Mouse (Mus musculus) lung, embryonic 15.5 days (tissue): Measurements from ENCODE around the gene Sh3bgrl2. TPM values are rescaled to one million over a fixed set of nuclear protein-coding genes. Genes with fewer than 3 reads are reported as not detected.
A peak's percentile ranks its signal among the peaks of the same experiment; 100 is the strongest.

Experiments used
- ATAC-seq: fragments of 200-750 bp; cut with Nextera tagmentation; 2 replicates; pipeline ENCODE4 v1.8.0; 2017; ENCODE audit warnings: moderate number of reproducible peaks, borderline replicate concordance; ENCODE audit not compliant: low FRiP score, low TSS enrichment; ENCODE audit errors: extremely low read depth
- H3K27ac ChIP-seq: fragments of 300-500 bp; sonication (generic); 2 replicates; pipeline ENCODE4 v1.5.1; 2015; ENCODE audit warnings: moderate library complexity, mild to moderate bottlenecking, inconsistent platforms
- H3K27me3 ChIP-seq: fragments of 300-500 bp; sonication (generic); 2 replicates; pipeline ENCODE4 v1.6.1; 2015; ENCODE audit warnings: inconsistent platforms
- H3K36me3 ChIP-seq: fragments of 300-500 bp; sonication (generic); 2 replicates; pipeline ENCODE4 v1.6.1; 2015; ENCODE audit warnings: inconsistent platforms
- H3K4me1 ChIP-seq: fragments of 300-500 bp; sonication (generic); 2 replicates; pipeline ENCODE4 v1.6.1; 2015; ENCODE audit warnings: inconsistent platforms
- H3K4me2 ChIP-seq: fragments of 300-500 bp; sonication (generic); 2 replicates; pipeline ENCODE4 v1.6.1; 2015; ENCODE audit warnings: inconsistent platforms, mild to moderate bottlenecking, moderate library complexity
- H3K4me3 ChIP-seq: fragments of 300-500 bp; sonication (generic); 2 replicates; pipeline ENCODE4 v1.5.1; 2015; ENCODE audit warnings: mild to moderate bottlenecking, inconsistent platforms
- H3K9ac ChIP-seq: fragments of 300-500 bp; sonication (generic); 2 replicates; pipeline ENCODE4 v1.6.1; 2015; ENCODE audit warnings: inconsistent platforms
- H3K9me3 ChIP-seq: fragments of 300-500 bp; sonication (generic); 2 replicates; pipeline ENCODE4 v1.6.1; 2016; ENCODE audit warnings: inconsistent platforms
- WGBS: fragments of 180-500 bp; shearing (Covaris S2); methylation state at CpG from one replicate; pipeline ENCODE4 v1.1.7; 2015; 5-methylcytosine and 5-hydroxymethylcytosine counted together
- polyA plus RNA-seq: library from polyadenylated mRNA; unstranded; fragments of >200 nt; fragmentation: Nextera tagmentation; extraction: Ambion mirVana; gene quantifications from 2 replicates; pipeline ENCODE4 v1.2.1, GENCODE M21; 2015

Sh3bgrl2 gene
- polyA plus RNA-seq, 1 experiment from 2014 or later = 47.2 TPM

DNA sequence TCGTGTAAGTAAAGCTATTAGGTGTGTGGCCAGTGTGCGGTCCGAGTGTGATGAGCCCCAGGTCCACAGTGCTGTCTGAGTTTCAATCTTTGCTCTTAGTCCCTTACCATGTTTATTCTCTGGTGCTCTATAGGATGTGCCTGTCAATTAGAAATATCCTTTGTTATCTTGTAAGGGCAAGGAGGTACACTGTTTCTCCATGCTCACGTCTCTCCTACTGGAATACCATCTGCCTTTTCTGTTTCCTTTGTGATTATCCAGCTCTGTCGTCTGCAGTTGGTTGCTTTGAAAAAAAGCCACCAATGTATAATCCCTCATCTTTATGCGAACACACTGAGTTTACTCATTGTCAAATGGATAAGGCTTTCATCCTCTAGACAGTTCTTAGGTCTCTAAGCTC lies 75.3 kb downstream of the Sh3bgrl2 start:
- no peak overlapping the region for H3K27ac ChIP-seq
- H3K4me1 ChIP-seq = no peaks in the 10 kb centered on the region
- H3K4me2 ChIP-seq = no peak overlapping the region
- no peaks in the 10 kb centered on the region for H3K27me3 ChIP-seq
- H3K9me3 ChIP-seq = no peaks in the 10 kb centered on the region
- no peaks in the 10 kb centered on the region for H3K36me3 ChIP-seq
- 60% methylated on average over 6 of the region's 6 CpGs for WGBS
- H3K4me3 ChIP-seq = no peak overlapping the region
- ATAC-seq = no peak
- H3K9ac ChIP-seq = no peak overlapping the region

- Histone ChIP-seq H3K9ac (no peak overlapping the region), H3K9me3 (no peaks in the 10 kb centered on the region), H3K27ac (no peak overlapping the region), H3K27me3 (no peaks in the 10 kb centered on the region), H3K4me1 (no peaks in the 10 kb centered on the region), H3K4me2 (no peak overlapping the region), H3K4me3 (no peak overlapping the region), H3K36me3 (no peaks in the 10 kb centered on the region)
- WGBS = 55% methylated on average over 5 of the region's 5 CpGs
- no peak for ATAC-seq
Observed at GRCm38 (mm10) chr9:83624193-83624592, 76.1 kb downstream of the Sh3bgrl2 start.

DNA sequence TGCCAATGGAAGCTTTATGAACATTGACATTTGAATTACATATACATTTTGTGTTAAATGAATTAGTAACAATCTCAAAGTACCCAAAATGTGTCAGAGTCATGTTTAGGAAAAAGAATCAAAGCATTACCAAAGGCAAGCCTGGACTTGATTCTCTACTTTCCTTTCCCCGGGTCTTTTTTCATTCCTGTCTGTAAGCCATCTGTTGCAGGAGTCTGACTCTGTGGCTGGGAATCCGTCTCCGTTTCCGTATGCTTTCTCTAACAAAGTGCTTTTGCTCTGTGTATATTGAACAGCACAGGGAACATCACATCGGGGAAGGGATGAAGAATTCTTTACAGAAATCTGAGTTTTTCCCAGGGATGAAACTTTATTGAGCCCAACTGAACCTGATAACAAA lies 77.0 kb downstream of the Sh3bgrl2 start:
- H3K9ac ChIP-seq = no peak overlapping the region
- H3K27ac ChIP-seq = no peak overlapping the region
- no peaks in the 10 kb centered on the region for H3K9me3 ChIP-seq
- 63% methylated on average over 5 of the region's 5 CpGs for WGBS
- H3K4me2 ChIP-seq = no peak overlapping the region
- H3K27me3 ChIP-seq = no peaks in the 10 kb centered on the region
- H3K4me1 ChIP-seq = no peaks in the 10 kb centered on the region
- no peaks in the 10 kb centered on the region for H3K36me3 ChIP-seq
- H3K4me3 ChIP-seq = no peak overlapping the region
- no peak for ATAC-seq

DNA sequence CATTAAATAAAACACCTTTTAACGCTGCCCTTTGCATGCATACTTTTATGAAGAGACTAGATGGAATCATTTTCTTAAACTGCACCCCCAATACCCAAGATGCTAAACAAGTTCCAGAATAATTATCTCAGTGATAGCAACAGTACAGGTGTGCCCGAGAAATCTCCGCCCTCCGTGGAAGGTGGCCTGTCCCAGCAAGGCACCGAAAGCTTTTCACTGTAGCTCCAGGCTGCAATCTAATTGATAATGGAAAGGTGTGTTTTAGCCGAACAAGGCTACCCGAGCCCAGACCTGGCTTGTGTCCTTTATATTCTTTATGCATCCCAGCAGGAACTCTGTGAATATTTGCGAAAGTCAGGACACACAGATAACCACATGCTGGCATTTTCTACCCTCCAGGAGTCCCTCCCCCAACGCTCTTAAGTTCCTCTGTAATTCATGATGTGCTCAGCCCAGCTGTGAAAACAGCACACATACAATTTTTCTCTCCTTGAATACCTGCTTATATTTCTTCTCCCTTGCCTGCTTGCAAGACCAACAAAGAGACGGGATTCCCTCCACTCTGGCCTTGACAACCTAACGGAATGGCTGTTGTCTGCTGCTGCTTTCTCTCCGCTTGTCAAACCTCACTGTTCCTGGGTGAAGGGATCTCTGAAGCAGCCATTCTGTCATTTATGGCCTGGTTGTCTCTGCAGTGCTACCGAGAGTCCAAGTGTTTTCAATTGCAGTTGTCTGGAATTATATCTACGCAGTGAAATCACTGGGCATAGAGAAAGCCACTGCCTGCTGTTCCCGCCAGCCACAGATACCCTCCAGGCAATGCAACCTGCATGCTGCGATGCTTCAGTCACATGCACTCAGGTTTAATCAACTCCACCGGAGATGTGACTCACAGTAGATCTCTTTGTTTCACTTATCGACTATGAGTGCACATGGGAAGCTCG lies 80.8 kb downstream of the Sh3bgrl2 start:
- Histone ChIP-seq H3K9ac (no peak overlapping the region), H3K4me1 (no peaks in the 10 kb centered on the region), H3K27me3 (no peaks in the 10 kb centered on the region), H3K36me3 (no peaks in the 10 kb centered on the region), H3K4me2 (no peak overlapping the region), H3K4me3 (no peak overlapping the region), H3K9me3 (no peaks in the 10 kb centered on the region), H3K27ac (no peak overlapping the region)
- 39% methylated on average over 19 of the region's 19 CpGs for WGBS
- no peak for ATAC-seq

- Histone ChIP-seq H3K4me2 (no peak overlapping the region), H3K9ac (no peak overlapping the region), H3K4me1 (no peaks in the 10 kb centered on the region), H3K4me3 (no peak overlapping the region), H3K27ac (no peak overlapping the region), H3K36me3 (no peaks in the 10 kb centered on the region), H3K27me3 (no peaks in the 10 kb centered on the region), H3K9me3 (no peaks in the 10 kb centered on the region)
- no peak for ATAC-seq
- 65% methylated on average over 6 of the region's 6 CpGs for WGBS
Observed at GRCm38 (mm10) chr9:83630341-83630740, 82.2 kb downstream of the Sh3bgrl2 start.

- Histone ChIP-seq H3K27ac (no peak overlapping the region), H3K9ac (no peak overlapping the region), H3K4me3 (no peak overlapping the region), H3K9me3 (no peaks in the 10 kb centered on the region), H3K27me3 (no peaks in the 10 kb centered on the region), H3K4me2 (no peak overlapping the region), H3K36me3 (no peaks in the 10 kb centered on the region), H3K4me1 (peaks cover 4% of the 10 kb centered on the region; the same call in 1 of the 2 replicates)
- WGBS = 28% methylated on average over 5 of the region's 5 CpGs
- ATAC-seq = no peak
Observed at GRCm38 (mm10) chr9:83631920-83632319, 83.8 kb downstream of the Sh3bgrl2 start.

DNA sequence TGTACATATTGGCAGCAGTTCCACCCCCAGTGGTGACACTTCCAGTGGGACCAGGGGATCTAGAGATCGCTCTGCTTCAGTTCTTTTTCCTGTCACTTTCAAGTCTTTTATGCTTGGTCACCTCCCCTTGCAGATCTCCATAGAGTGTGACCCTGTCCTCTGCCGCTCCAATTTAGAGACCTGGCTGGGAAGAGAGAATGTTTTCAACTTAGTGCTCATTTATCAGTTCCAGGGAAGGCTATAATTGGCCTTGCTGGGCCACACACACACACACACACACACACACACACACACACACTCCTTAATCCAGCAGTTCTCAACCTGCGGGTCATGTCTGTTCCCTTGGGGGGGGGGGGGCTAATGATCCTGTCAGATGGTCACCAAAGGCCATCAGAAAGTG lies 86.6 kb downstream of the Sh3bgrl2 start:
- Histone ChIP-seq H3K36me3 (no peaks in the 10 kb centered on the region), H3K4me3 (no peak overlapping the region), H3K9ac (no peak overlapping the region), H3K27me3 (no peaks in the 10 kb centered on the region), H3K4me2 (no peak overlapping the region), H3K27ac (no peak overlapping the region), H3K9me3 (no peaks in the 10 kb centered on the region), H3K4me1 (peaks cover 4% of the 10 kb centered on the region; the same call in 1 of the 2 replicates)
- no peak for ATAC-seq
- WGBS = 44% methylated on average over 3 of the region's 3 CpGs

- Histone ChIP-seq H3K4me2 (no peak overlapping the region), H3K9ac (no peak overlapping the region), H3K4me1 (peaks cover 4% of the 10 kb centered on the region; the same call in 1 of the 2 replicates), H3K27me3 (no peaks in the 10 kb centered on the region), H3K9me3 (no peaks in the 10 kb centered on the region), H3K27ac (no peak overlapping the region), H3K36me3 (no peaks in the 10 kb centered on the region), H3K4me3 (no peak overlapping the region)
- no peak for ATAC-seq
- 21% methylated on average over 7 of the region's 7 CpGs for WGBS
Observed at GRCm38 (mm10) chr9:83635997-83636396, 87.9 kb downstream of the Sh3bgrl2 start.

- H3K4me3 ChIP-seq = no peak overlapping the region
- no peak overlapping the region for H3K9ac ChIP-seq
- no peaks in the 10 kb centered on the region for H3K36me3 ChIP-seq
- peak; percentile 62; the same call in 1 of the 2 replicates for ATAC-seq
- H3K27ac ChIP-seq = no peak overlapping the region
- H3K4me2 ChIP-seq = no peak overlapping the region
- no peaks in the 10 kb centered on the region for H3K9me3 ChIP-seq
- peaks cover 6% of the 10 kb centered on the region; the same call in 1 of the 2 replicates for H3K4me1 ChIP-seq
- 21% methylated on average over 4 of the region's 4 CpGs for WGBS
- H3K27me3 ChIP-seq = no peaks in the 10 kb centered on the region
Observed at GRCm38 (mm10) chr9:83643139-83643538, 95.0 kb downstream of the Sh3bgrl2 start.

DNA sequence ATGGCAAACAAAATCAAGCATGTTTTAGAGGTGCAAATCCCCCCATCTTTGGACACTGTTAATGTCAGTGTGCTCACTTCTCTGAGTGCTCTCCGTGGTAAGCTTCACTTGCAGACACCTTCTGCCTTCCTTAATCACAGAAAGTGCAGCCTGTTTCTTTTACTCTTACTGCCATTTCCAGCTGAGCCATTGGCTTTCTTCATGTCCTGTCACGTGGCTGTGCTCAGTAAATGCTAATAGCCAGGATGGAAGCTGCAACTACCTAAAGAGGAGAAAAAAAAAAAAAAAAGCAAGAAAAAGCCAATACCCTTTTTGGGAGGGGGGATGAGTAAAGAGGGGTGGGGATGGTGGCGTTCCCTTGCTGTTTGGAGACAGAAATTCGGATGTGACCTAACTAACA lies 95.7 kb downstream of the Sh3bgrl2 start:
- Histone ChIP-seq H3K9ac (no peak overlapping the region), H3K4me2 (no peak overlapping the region), H3K27me3 (no peaks in the 10 kb centered on the region), H3K36me3 (no peaks in the 10 kb centered on the region), H3K4me1 (peaks cover 9% of the 10 kb centered on the region; the same call in 1 of the 2 replicates), H3K27ac (no peak overlapping the region), H3K9me3 (no peaks in the 10 kb centered on the region), H3K4me3 (no peak overlapping the region)
- 60% methylated on average over 4 of the region's 4 CpGs for WGBS
- ATAC-seq = no peak

DNA sequence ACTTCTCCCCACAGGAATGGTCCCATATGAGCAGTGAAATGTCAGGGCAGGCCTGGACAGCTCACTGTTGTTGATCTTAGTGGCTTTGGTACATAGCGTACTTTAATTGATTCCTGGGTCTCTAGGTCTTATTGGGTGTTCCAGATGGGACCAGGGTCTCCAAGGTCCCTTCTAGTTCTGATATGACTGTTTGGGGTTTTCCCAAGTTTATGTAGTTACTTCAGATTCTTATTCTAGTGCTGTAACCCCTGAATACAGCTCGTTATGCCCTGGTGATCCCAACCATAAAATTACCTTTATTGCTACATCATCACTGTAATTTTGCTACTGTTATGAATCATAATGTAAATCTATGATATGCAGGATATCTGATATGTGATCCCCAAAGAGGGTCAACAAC lies 98.1 kb downstream of the Sh3bgrl2 start:
- Histone ChIP-seq H3K4me2 (no peak overlapping the region), H3K36me3 (no peaks in the 10 kb centered on the region), H3K4me1 (peaks cover 9% of the 10 kb centered on the region; the same call in 1 of the 2 replicates), H3K27me3 (no peaks in the 10 kb centered on the region), H3K27ac (no peak overlapping the region), H3K9me3 (no peaks in the 10 kb centered on the region), H3K9ac (no peak overlapping the region), H3K4me3 (no peak overlapping the region)
- 92% methylated on average over 2 of the region's 2 CpGs for WGBS
- no peak for ATAC-seq

DNA sequence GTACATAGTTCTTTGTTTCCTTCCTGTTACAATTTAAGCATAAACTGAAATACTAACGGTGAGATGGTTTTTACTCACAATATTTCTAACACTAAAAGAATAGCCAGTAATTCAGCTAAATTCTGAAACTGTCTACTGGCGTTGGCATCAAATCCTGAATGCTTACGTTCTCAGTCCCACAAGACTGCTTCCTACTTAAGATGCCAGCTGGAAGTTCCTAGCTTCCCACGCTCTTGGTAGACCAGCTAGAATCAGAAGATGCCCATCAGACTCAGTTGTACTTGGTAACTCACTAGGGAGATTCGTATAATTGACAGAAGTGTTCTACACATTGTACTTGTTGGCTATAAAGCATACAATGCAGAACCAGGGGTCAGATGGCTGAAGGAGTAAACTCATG lies 98.6 kb downstream of the Sh3bgrl2 start:
- Histone ChIP-seq H3K4me3 (no peak overlapping the region), H3K9me3 (no peaks in the 10 kb centered on the region), H3K4me2 (no peak overlapping the region), H3K36me3 (no peaks in the 10 kb centered on the region), H3K4me1 (peaks cover 9% of the 10 kb centered on the region; the same call in 1 of the 2 replicates), H3K9ac (no peak overlapping the region), H3K27me3 (no peaks in the 10 kb centered on the region), H3K27ac (no peak overlapping the region)
- 87% methylated on average over 5 of the region's 5 CpGs for WGBS
- ATAC-seq = no peak
